Mouse (Mus musculus) liver, embryonic 11.5 days (tissue): ENCODE measurements around the gene Fbxo8. TPM values are rescaled to one million over a fixed set of nuclear protein-coding genes. Genes with fewer than 3 reads are reported as not detected.
A peak's percentile ranks its signal among the peaks of the same experiment; 100 is the strongest.

ENCODE experiments used
- ATAC-seq: fragments of 200-750 bp; cut with Nextera tagmentation; replicated peaks from 2 replicates; pipeline ENCODE4 v1.8.0; 2017; ENCODE audit warnings: moderate number of reproducible peaks, mild to moderate bottlenecking, moderate TSS enrichment, moderate library complexity; ENCODE audit not compliant: low FRiP score
- DNase-seq: peaks from one replicate; pipeline ENCODE4 v3.0.0-alpha.2; 2017; ENCODE audit warnings: low spot score
- H3K27ac ChIP-seq: fragments of 300-500 bp; sonication (generic); 2 replicates; pipeline ENCODE4 v1.5.1; 2014; ENCODE audit warnings: mild to moderate bottlenecking, low read depth, low read length, control low read depth
- H3K27me3 ChIP-seq: fragments of 300-500 bp; sonication (generic); replicated peaks from 2 replicates; pipeline ENCODE4 v1.6.1; 2014; ENCODE audit warnings: low read length, mixed read lengths; ENCODE audit not compliant: control insufficient read depth, insufficient read depth
- H3K36me3 ChIP-seq: fragments of 300-500 bp; sonication (generic); 2 replicates; pipeline ENCODE4 v1.6.1; 2014; ENCODE audit warnings: mild to moderate bottlenecking, low read length, moderate library complexity, mixed read lengths; ENCODE audit not compliant: control insufficient read depth, insufficient read depth
- H3K4me1 ChIP-seq: fragments of 300-500 bp; sonication (generic); replicated peaks from 2 replicates; pipeline ENCODE4 v1.6.1; 2014; ENCODE audit warnings: low read length, mixed read lengths; ENCODE audit not compliant: control insufficient read depth, insufficient read depth
- H3K4me2 ChIP-seq: fragments of 300-500 bp; sonication (generic); 2 replicates; pipeline ENCODE4 v1.6.1; 2014; ENCODE audit warnings: mild to moderate bottlenecking, control low read depth, moderate library complexity
- H3K4me3 ChIP-seq: fragments of 300-500 bp; sonication (generic); 2 replicates; pipeline ENCODE4 v1.5.1; 2014; ENCODE audit warnings: low read depth, low read length, control low read depth
- H3K9ac ChIP-seq: fragments of 300-500 bp; sonication (generic); 2 replicates; pipeline ENCODE4 v1.6.1; 2014; ENCODE audit warnings: low read depth, low read length, control low read depth
- H3K9me3 ChIP-seq: fragments of 300-500 bp; sonication (generic); 2 replicates; pipeline ENCODE4 v1.6.1; 2016; ENCODE audit warnings: low read length, inconsistent platforms, mixed read lengths; ENCODE audit not compliant: control insufficient read depth
- WGBS: fragments of 180-500 bp; shearing (Covaris S2); extraction: QIAGEN DNeasy Blood & Tissue Kit; methylation state at CpG from one replicate; pipeline ENCODE4 v1.1.7; 2014; 5-methylcytosine and 5-hydroxymethylcytosine counted together
- polyA plus RNA-seq: library from polyadenylated mRNA; unstranded; fragments of >200 nt; fragmentation: Nextera tagmentation; extraction: Ambion mirVana; gene quantifications from 2 replicates; pipeline ENCODE4 v1.2.1, GENCODE M21; 2014

Fbxo8 gene
- polyA plus RNA-seq, 1 experiment from 2014 or later: 57.2 TPM

- Histone ChIP-seq H3K4me1 (peaks cover 21% of the 10 kb centered on the region), H3K9ac (no peak overlapping the region), H3K36me3 (no peaks in the 10 kb centered on the region), H3K27ac (no peak overlapping the region), H3K9me3 (no peaks in the 10 kb centered on the region), H3K27me3 (peaks cover 13% of the 10 kb centered on the region; the same call in 1 of the 2 replicates), H3K4me2 (no peak overlapping the region), H3K4me3 (no peak overlapping the region)
- WGBS: 93% methylated on average over 6 of the region's 6 CpGs
- no peak for DNase-seq
- ATAC-seq: no peak
These were observed 66.4 kb downstream of the Fbxo8 start for GRCm38 (mm10) chr8:56617271-56617670.

GRCm38 (mm10) chr8:56619056-56619455 is 68.2 kb downstream of the Fbxo8 start:
- Histone ChIP-seq H3K4me2 (peak overlapping the region; percentile 51; the same call in 1 of the 2 replicates), H3K4me1 (peaks cover 25% of the 10 kb centered on the region), H3K9ac (no peak overlapping the region), H3K4me3 (no peak overlapping the region), H3K27me3 (peaks cover 26% of the 10 kb centered on the region), H3K27ac (no peak overlapping the region), H3K9me3 (no peaks in the 10 kb centered on the region), H3K36me3 (no peaks in the 10 kb centered on the region)
- DNase-seq: no peak
- ATAC-seq: no peak
- WGBS: 8% methylated on average over 4 of the region's 4 CpGs

- Histone ChIP-seq H3K9ac (no peak overlapping the region), H3K36me3 (no peaks in the 10 kb centered on the region), H3K9me3 (no peaks in the 10 kb centered on the region), H3K27me3 (peaks cover 26% of the 10 kb centered on the region), H3K4me3 (no peak overlapping the region), H3K27ac (no peak overlapping the region), H3K4me2 (peak overlapping the region; percentile 51; the same call in 1 of the 2 replicates), H3K4me1 (peaks cover 25% of the 10 kb centered on the region)
- WGBS: 15% methylated on average over 9 of the region's 9 CpGs
- ATAC-seq: no peak
- no peak for DNase-seq
These were observed 68.7 kb downstream of the Fbxo8 start for GRCm38 (mm10) chr8:56619571-56619970.

GRCm38 (mm10) chr8:56620691-56621090 is 69.8 kb downstream of the Fbxo8 start:
- no peak for ATAC-seq
- Histone ChIP-seq H3K4me3 (no peak overlapping the region), H3K27me3 (peaks cover 26% of the 10 kb centered on the region), H3K9me3 (no peaks in the 10 kb centered on the region), H3K4me2 (peak overlapping the region; percentile 51), H3K4me1 (peaks cover 25% of the 10 kb centered on the region), H3K9ac (no peak overlapping the region), H3K27ac (no peak overlapping the region), H3K36me3 (no peaks in the 10 kb centered on the region)
- no peak for DNase-seq
- 8% methylated on average over 10 of the region's 10 CpGs for WGBS

GRCm38 (mm10) chr8:56621093-56621492 is 70.2 kb downstream of the Fbxo8 start:
- Histone ChIP-seq H3K27ac (no peak overlapping the region), H3K27me3 (peaks cover 26% of the 10 kb centered on the region), H3K4me1 (peaks cover 25% of the 10 kb centered on the region), H3K9me3 (no peaks in the 10 kb centered on the region), H3K9ac (no peak overlapping the region), H3K4me3 (no peak overlapping the region), H3K4me2 (peak overlapping the region; percentile 51), H3K36me3 (no peaks in the 10 kb centered on the region)
- no peak for DNase-seq
- no peak for ATAC-seq
- WGBS: 24% methylated on average over 4 of the region's 4 CpGs

DNA sequence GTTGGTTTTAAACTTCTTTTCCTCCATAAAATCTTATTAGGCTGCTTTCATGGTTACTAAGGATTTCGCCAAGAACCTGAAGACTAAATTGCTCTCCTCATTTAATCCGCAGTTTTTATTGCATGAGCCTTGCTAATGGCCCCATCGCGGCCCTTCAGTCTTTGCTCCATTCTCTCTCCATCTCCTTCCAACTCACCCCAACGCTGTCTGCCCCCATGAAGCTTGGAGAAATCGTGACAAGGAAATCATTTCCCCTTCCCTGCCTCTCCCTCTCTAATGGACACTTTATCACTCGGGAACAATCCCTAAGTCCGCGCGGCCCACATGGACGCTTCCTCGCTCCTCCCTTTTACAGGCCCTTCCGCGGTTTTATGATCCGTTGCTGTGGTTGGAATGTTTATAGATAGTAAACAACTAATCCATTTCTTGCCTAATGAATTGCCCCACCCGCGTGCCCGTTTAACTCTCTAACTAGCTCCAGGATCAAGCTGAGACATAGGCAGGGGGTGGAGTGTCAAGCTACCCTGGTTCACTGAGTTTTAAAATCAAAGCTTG is 71.7 kb downstream of the Fbxo8 start:
- Histone ChIP-seq H3K27ac (no peak overlapping the region; the same call in 1 of the 2 replicates), H3K4me3 (0 out of 2 replicates have a peak overlapping the region, but pooled peaks have one; percentile 12), H3K36me3 (no peaks in the 10 kb centered on the region), H3K4me1 (peaks cover 25% of the 10 kb centered on the region), H3K9me3 (no peaks in the 10 kb centered on the region), H3K27me3 (peaks cover 26% of the 10 kb centered on the region), H3K9ac (no peak overlapping the region), H3K4me2 (peak overlapping the region; percentile 51)
- DNase-seq (no peak), ATAC-seq (no peak)
- 5% methylated on average over 18 of the region's 18 CpGs for WGBS

DNA sequence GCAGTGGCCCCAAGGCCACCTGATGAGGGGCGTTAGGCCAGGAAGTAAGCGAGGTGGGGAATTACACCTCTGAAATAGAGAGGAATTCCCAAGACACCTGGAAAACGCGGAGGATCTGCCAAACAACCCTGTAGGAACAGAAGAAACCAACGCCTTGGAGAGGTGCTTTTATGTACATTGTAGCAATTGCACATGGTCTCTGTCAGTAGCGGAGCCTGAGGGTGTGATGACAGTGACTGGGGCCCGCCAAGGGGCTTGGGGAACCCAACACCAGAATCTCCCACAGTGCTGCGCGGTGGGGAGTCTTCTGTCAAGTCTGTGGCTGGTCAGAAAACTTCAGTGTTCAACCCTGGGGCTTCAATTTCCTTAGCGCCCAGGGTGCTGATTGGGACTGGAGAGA is 72.5 kb downstream of the Fbxo8 start:
- peak overlapping the region; percentile 14; the same call in 1 of the 2 replicates for H3K4me2 ChIP-seq
- no peak overlapping the region for H3K27ac ChIP-seq
- H3K9ac ChIP-seq: no peak overlapping the region
- DNase-seq (no peak), ATAC-seq (no peak)
- H3K27me3 ChIP-seq: peaks cover 26% of the 10 kb centered on the region
- H3K4me1 ChIP-seq: peaks cover 25% of the 10 kb centered on the region
- H3K9me3 ChIP-seq: no peaks in the 10 kb centered on the region
- H3K4me3 ChIP-seq: no peak overlapping the region
- 13% methylated on average over 10 of the region's 10 CpGs for WGBS
- H3K36me3 ChIP-seq: no peaks in the 10 kb centered on the region

DNA sequence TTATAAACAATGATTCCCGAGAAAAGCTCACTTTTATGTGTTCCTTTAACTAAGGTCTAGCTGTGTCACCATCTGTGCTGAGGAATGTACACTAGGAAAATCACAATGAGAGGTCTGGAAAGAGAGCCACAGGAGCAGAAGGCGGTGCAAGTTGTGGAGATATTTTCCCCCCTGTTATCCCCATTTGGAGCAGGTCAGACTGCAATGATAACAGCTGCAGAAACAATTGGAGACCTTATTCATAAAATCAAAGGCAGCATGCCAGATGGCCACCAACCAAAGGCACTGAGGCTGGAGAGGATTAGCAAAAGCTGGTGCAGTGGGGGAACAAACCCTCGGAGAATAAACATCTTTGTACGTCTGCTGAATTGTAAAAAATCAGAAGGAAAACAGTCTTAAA is 78.3 kb downstream of the Fbxo8 start:
- no peak overlapping the region for H3K27ac ChIP-seq
- no peak overlapping the region for H3K9ac ChIP-seq

DNA sequence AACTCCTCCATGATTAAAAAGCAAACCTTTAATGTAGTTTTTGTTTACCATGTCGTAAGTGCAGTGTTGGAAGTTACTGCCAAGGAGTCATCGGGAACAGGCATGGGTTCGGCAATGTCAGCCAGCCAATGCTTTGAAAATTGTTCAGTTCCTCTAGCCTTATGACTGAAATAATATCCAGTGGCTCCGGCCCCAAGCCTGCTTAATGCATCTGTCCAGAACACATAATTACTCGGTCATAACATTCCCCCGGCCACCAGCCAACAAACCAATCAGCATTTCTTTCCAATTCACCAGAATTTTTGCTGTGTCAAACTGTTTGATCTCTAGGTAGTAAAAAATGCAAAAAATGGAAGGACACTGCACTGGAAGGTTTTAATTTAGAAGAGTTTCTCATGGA is 88.4 kb downstream of the Fbxo8 start:
- DNase-seq: no peak
- Histone ChIP-seq H3K27me3 (no peaks in the 10 kb centered on the region), H3K4me2 (no peak overlapping the region)

More for the DNA sequence above, 78.3 kb downstream of the Fbxo8 start:
- Histone ChIP-seq H3K27me3 (no peaks in the 10 kb centered on the region; the same call in 1 of the 2 replicates), H3K4me1 (no peaks in the 10 kb centered on the region), H3K9me3 (no peaks in the 10 kb centered on the region), H3K4me3 (no peak overlapping the region), H3K36me3 (no peaks in the 10 kb centered on the region), H3K4me2 (no peak overlapping the region)
- DNase-seq: no peak
- 57% methylated on average over 4 of the region's 4 CpGs for WGBS
- no peak for ATAC-seq

More for the DNA sequence above, 88.4 kb downstream of the Fbxo8 start:
- Histone ChIP-seq H3K9ac (no peak overlapping the region), H3K9me3 (no peaks in the 10 kb centered on the region), H3K4me1 (no peaks in the 10 kb centered on the region), H3K27ac (no peak overlapping the region), H3K36me3 (no peaks in the 10 kb centered on the region), H3K4me3 (no peak overlapping the region)
- 61% methylated on average over 6 of the region's 6 CpGs for WGBS
- ATAC-seq: no peak
